Mouse (Mus musculus) layer of hippocampus, postnatal 14 days (tissue): Measurements from ENCODE around the gene Gm10639. TPM values are rescaled to one million over a fixed set of nuclear protein-coding genes. Genes with fewer than 3 reads are reported as not detected.
"Not testable (repeated sequence)": the region's sequence is repeated elsewhere in the genome, so short reads cannot be mapped to it uniquely, and the experiment has no call there.

Source experiments
- DNase-seq, 2 experiments: peaks; one replicate each; pipeline ENCODE4 v3.0.0; 2021 to 2022; ENCODE audit warnings: low spot score in 2 of 2, mixed read lengths in 1 of 2
- total RNA-seq, 2 experiments: library from RNA; stranded (reverse); gene quantifications; 2 replicates each; pipeline ENCODE4 v1.2.3; 2021

Gene Gm10639
- total RNA-seq, 2 experiments from 2014 or later, result 0.93 TPM; not detected in 1

DNA sequence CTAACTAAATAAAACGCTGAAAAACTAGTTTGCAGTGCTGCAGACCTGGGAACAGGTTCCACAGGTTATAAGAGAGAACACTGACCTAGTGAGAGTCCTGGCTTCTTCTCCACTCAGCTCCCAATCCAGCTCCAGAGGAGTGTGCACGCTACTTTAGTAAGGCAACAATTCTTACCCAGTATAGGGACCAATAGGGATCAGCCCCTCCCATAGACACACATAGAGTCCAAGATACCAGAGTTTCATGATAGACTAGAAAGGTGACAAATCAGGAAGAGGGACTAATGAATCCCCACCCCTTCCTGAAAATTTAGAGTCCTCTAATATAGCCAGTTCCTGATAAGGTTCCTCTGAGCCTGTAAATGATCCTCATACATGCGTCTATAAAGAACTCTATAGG, 57.3 kb downstream of the Gm10639 start:
- DNase-seq, result no peak

DNA sequence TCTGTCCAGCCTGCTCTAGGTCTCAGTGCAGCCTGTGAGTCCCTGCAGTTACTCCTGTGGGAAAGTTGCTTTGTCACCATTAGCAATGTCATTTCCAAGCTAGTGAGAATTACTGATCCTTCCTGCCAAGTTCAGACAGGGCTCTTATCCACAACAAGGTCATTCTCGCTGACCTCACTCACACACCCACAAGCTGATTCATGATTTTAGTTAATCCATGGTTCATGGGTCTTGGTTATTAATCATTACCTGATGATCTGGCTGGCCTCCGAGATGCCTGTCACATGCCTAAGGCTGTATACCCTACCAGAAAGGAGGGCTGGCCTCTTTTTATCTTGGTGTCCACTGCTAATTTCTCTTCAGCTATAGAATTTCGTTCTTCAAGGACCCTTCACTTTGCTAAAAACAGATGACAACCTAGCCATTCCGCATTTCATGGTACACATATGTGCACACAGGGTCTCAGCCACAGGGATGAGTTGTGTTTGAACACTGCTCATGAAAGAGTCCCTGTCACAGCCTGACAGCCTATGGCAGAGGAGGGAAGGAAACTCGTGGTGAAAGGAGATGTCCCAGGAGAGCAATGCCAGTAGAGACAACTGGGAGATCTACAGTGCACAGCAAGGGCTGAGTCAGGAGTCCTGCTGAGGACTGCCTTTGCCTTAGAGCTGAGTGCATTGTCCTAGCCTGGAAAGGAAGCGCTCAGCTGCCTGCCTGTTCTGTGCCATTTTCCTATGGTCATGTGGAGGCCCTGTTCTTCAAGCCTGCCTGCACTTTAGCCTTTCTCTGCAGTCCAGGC, 58.7 kb downstream of the Gm10639 start:
- not testable (repeated sequence) for DNase-seq

- DNase-seq, result not testable (repeated sequence)
These were observed 59.4 kb downstream of the Gm10639 start for GRCm38 (mm10) chr9:78349141-78349540.

- not testable (repeated sequence) for DNase-seq
These were observed 60.3 kb downstream of the Gm10639 start for GRCm38 (mm10) chr9:78350007-78350406.

DNA sequence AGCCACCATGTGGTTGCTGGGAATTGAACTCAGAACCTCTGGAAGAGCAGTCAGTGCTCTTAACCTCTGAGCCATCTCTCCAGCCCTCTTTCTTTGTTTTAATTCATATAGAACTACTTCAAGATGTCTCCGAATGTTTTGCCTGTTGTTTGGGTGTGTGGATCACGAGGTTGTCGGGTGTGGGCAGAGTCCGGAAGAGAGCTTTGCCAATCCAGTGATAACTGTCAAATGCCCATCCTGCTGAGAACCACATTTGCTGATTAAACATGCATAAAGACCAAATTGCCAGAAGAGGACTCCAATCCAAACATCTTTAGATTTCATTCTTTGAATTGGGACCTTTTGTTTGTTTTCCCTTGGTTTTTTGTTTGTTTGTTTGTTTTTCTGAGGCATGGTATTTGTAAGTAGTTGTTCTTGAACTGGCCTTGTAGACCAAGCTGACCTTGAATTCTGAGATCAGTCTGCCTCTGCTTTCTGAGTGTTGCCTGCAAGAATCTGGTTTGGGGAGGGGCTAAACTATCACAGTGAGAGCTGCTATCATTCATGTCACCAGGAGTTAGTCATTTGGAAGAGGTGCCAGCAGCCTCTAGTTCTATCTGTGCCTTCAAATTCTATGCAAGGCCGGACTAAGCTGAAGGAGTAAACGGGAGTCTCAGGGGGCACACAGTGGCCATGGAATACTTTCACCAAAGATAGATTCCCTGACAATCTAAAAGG, 61.9 kb downstream of the Gm10639 start:
- no peak for DNase-seq

Other genes starting within 250 kb of the Gm10639 start
- gene Gcm1, start 238.0 kb upstream of the Gm10639 start, total RNA-seq, result not detected
- 100 to 1,000 TPM; 102 to 112 TPM for gene Fbxo9, start 180.9 kb upstream of the Gm10639 start, total RNA-seq
- 10 to 100 TPM; 34.3 to 34.9 TPM for gene Ick, start 180.7 kb upstream of the Gm10639 start, total RNA-seq
- 10 to 100 TPM; 41.1 to 51.5 TPM for gene Gsta4, start 107.1 kb upstream of the Gm10639 start, total RNA-seq
- not detected for gene Gsta1, start 59.3 kb upstream of the Gm10639 start, total RNA-seq
- not detected for gene Gm3776, start 32.8 kb upstream of the Gm10639 start, total RNA-seq
- gene Omt2a, start 24.9 kb downstream of the Gm10639 start, total RNA-seq, result not detected
- gene Omt2b, start 37.7 kb downstream of the Gm10639 start, total RNA-seq, result not detected
- not detected for gene Gsta2, start 65.9 kb downstream of the Gm10639 start, total RNA-seq
- not detected for gene Dppa5a, start 78.3 kb downstream of the Gm10639 start, total RNA-seq
- gene Ooep, start 88.8 kb downstream of the Gm10639 start, total RNA-seq, result under 1 TPM; 0.21 to 0.29 TPM
- under 1 TPM in 1 of 2 experiments, not detected in 1; 0.14 TPM for gene Ddx43, start 105.9 kb downstream of the Gm10639 start, total RNA-seq
- 1 to 10 TPM in 1 of 2 experiments, under 1 TPM in 1; 0.81 to 1.1 TPM for gene Cgas, start 153.3 kb downstream of the Gm10639 start, total RNA-seq
- 10 to 100 TPM; 22.8 to 23.9 TPM for gene Mto1, start 158.3 kb downstream of the Gm10639 start, total RNA-seq
- gene Gm17324, start 158.9 kb downstream of the Gm10639 start, total RNA-seq, result 1 to 10 TPM; 1.0 to 1.2 TPM
- 1,000 to 10,000 TPM; 3,391 to 3,794 TPM for gene Eef1a1, start 199.2 kb downstream of the Gm10639 start, total RNA-seq